Mouse (Mus musculus) urinary bladder, postnatal 25 days (tissue): ENCODE results near the gene Mis12.

ENCODE experiments used
- DNase-seq: peaks from one replicate; pipeline ENCODE4 v3.0.0; 2022; ENCODE audit warnings: low spot score

Gene Mis12

GRCm38 (mm10) chr11:71018416-71019200, 803 bp upstream of the Mis12 start:
- no peak for DNase-seq

DNA sequence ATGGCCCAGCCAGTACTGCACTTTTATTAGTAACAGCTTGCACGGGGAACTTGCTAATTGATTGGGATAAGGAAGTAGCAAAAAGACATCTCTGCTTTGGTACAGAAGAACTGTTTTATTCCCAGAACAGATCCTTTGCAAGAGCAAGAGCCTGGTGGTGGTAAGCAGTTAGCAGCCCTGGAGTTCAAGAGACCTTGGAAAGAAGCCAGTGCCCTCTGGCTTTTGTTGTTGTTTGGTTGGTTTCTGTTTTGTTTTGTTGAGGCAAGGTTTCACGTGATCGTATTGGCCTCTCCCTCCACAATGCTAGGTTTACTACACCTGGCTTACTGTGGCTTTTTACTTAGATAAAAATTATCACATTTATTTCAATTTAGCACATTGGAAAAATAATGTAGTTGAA, 8.9 kb downstream of the Mis12 start:
- no peak for DNase-seq

DNA sequence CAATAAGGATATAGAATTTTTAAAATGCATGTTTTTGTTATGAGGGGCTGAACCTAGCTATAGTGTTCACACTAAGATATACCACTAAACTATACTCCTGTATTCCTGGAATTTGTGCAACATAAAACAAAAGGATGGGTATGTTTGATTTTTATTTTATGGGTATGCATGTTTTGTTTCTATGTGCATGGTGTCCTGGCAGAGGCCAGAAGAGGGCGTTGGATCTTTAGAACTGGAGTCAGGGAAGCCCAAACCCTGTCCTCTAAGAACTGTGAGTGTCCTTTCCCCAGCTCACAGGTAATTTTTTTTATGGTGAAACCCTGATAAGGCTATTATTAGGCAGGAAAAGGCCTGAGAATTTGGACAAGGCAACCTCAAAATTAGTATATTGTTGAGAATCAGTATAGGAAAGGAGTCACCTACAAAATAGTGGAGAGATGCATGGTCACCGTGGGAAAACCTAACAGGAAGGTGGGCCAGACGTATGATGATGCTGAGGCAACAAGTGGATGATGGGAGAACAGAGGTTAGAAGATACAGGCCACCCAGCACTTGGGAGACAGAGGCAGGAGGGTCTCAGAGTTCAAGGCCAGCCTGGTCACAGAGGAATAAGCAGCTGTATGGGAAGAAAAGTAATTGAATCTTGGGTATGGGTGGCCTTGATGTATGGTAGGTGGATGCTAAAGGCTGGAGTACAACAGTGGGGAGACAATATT, 10.2 kb downstream of the Mis12 start:
- no peak for DNase-seq

- DNase-seq: no peak
Observed at GRCm38 (mm10) chr11:71032070-71032469, 12.7 kb downstream of the Mis12 start.

DNA sequence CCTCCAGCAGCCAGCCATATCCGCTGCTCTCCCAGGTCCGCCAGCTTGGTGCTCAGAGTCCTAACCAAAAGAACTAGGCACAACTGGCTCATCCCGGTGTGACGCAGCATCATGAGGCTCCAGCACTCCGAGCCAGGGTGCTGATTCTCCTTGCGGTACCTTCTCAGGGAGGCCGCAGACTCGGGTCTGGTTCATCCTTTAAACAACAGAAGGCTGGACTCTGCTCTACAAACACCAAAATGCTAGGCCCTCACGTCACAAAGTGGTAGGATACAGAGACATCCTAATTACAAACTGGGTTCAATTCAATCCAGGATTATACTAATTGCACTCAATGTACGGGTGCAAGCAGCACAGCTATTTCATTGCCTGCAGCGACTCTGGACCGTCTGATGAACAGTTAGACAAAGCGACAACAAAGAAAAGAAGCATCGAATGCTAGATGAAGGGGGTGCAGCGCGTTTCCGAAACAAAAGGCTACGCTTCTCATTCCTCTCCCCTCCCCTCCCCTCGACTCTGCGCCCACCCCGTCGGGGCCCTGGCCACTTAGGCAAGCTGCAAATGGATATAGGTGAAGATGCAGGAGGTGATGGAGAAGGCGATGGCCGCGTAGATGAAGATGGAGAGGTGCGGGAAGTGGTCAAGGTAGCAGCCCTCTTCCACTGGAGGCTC, 13.2 kb downstream of the Mis12 start:
- no peak for DNase-seq

DNA sequence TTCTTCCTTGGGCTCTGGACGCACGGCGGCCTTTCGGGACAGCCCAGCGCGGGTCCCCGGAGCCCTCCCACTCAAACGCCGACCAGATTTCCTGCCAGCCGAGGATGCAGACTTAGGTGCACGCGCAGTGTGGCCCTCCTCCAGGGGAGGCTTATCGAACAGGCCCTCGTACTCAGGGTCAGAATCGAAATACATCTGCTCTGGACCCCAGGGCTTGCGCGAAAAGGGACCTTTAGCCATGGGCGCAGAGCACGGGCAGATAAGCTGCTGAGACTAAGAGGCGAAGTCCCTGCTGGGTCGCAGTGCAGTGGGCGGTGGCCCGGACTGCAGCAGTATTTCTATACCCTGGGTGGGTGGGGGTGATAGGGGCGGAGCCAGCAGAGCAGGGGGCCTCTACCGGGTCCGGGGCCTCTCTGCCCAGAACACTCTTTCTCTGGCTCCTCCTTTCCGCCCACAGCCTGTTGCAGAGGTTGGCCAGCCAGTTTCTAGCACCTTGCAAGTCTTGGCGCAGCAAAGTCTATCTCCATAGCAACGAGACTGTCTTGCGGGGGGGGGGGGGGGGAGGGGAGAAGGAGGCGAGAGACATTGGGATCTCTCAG, 13.9 kb downstream of the Mis12 start, which contains the start of gene 6330403K07Rik:
TSS of gene 6330403K07Rik (minus strand) at position 351 of the 599 bp plus-strand sequence.
- DNase-seq: no peak

DNA sequence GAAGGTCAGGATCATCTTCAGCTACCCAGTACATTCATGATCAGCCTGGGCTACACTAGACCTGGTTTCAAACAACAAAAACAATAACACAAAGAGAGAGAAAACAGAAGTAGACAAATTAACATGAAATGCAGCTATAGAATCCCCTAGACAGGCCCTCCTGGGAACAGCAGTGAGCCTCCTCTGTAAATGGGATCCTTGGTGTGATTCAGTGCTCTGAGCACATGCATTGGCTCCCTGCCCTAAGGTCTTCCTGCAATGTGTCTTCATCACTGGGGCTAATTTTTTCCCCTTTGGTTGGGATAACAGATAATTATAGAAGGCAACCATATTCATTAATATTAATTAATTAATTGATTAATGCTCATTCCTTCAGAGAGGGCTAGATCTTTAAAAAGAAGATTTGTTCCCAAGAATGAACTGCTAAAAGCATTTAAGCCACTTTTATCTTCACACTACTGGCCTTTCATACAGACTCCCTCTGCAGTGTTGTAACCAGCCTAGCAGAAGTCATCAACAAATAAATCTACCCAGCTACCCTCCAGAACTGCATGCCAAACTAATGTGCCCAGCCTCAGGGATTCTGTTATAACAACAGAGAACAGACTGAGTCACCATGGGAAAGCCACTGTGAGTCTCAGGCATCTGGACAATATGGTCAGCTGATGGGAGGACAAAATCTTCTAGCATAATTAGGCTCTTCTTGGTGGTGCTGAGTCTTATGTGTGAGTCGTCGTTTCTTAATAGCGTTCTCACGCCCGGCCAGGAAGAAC, 20.3 kb downstream of the Mis12 start:
- DNase-seq: no peak

DNA sequence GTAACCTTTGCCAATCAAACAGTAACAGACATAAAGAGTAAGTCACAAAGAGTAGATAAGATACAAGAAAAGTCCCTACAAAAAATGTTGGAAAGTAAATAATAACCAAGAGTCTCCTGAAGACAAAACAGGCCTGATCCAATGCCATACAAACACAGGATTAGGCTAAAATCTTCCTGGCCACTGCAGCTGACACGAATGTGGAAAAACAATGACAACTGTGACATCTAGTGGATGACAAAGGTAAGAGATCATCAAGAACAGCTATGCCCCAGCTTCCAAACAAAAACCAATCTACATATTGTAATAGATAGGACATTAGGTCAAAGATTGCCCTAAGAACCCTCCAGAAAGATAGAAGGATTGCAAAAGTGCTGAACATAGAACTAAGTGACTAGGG, 33.1 kb downstream of the Mis12 start:
- no peak for DNase-seq

GRCm38 (mm10) chr11:71076342-71076741, 56.9 kb downstream of the Mis12 start:
- DNase-seq: no peak
